Mouse (Mus musculus) kidney, adult 2 months (tissue): ENCODE measurements around the gene Arhgef10l. TPM values are rescaled to one million over a fixed set of nuclear protein-coding genes. Genes with fewer than 3 reads are reported as not detected.

Source experiments
- DNase-seq: peaks from one replicate; pipeline ENCODE4 v3.0.0; 2021
- H3K27ac ChIP-seq: fragments of 200-500 bp; 2 replicates; pipeline ENCODE4 v1.5.1; 2012; ENCODE audit warnings: low read depth, low read length, control low read depth, inconsistent platforms; ENCODE audit not compliant: insufficient read depth
- H3K27me3 ChIP-seq: fragments of 200-500 bp; replicated peaks from 2 replicates; pipeline ENCODE4 v1.6.1; 2012; ENCODE audit warnings: mild to moderate bottlenecking, moderate library complexity, low read length, inconsistent platforms; ENCODE audit not compliant: control insufficient read depth, insufficient read depth
- H3K36me3 ChIP-seq: fragments of 200-500 bp; 2 replicates; pipeline ENCODE4 v1.6.1; 2012; ENCODE audit warnings: mild to moderate bottlenecking, moderate library complexity, low read length, inconsistent platforms; ENCODE audit not compliant: control insufficient read depth, insufficient read depth
- H3K4me1 ChIP-seq: fragments of 200-500 bp; 2 replicates; pipeline ENCODE4 v1.6.1; 2011; ENCODE audit warnings: low read length; ENCODE audit not compliant: control insufficient read depth, insufficient read depth
- H3K4me3 ChIP-seq: fragments of 200-500 bp; 2 replicates; pipeline ENCODE4 v1.5.1; 2011; ENCODE audit warnings: mild to moderate bottlenecking, low read depth, low read length, control low read depth; ENCODE audit not compliant: insufficient read depth
- CTCF ChIP-seq: fragments of 200-500 bp; conservative IDR thresholded peaks from 2 replicates; pipeline ENCODE4 v1.5.1; 2011; ENCODE audit warnings: low read depth, mild to moderate bottlenecking, control low read depth, low read length, moderate library complexity, mixed read lengths; ENCODE audit not compliant: insufficient read depth, insufficient read length
- POLR2A ChIP-seq: fragments of 200-500 bp; IDR thresholded peaks from one replicate; pipeline ENCODE4 v1.6.1; 2011; ENCODE audit warnings: low read depth, low read length, control low read depth
- WGBS: fragments of 180-500 bp; shearing (Covaris S2); methylation state at CpG from one replicate; pipeline ENCODE4 v1.1.7; 2018; 5-methylcytosine and 5-hydroxymethylcytosine counted together
- polyA plus RNA-seq: library from polyadenylated mRNA; depleted of rRNA; stranded (reverse); fragments of >200 nt; gene quantifications from 2 replicates; pipeline ENCODE4 v1.2.3, GENCODE M21; 2012

Gene Arhgef10l
- polyA plus RNA-seq, 1 experiment: 42.0 TPM

DNA sequence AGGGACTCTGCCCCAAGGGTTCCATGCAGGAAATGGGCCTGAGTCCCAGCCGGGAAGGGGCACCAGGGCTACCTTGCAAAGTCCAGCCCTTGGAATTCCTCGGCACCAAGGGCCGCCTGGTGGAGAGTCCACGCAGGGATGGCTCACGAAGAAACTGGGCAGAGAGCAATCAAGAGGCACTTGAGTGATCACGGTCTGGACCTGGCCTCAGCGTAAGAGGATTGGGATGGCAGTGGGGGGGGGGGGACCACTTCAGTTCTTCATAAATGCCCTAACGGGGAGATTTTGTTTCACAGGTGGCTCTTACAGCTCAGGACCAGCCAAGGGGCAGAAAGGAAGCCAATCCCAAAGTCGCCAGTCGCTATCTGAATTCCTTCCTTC, 41.7 kb downstream of the Arhgef10l start:
- H3K4me3 ChIP-seq: no peak overlapping the region
- 39% methylated on average over 10 of the region's 10 CpGs for WGBS
- H3K27me3 ChIP-seq: no peaks in the 10 kb centered on the region
- DNase-seq: peak; percentile 86
- H3K36me3 ChIP-seq: no peaks in the 10 kb centered on the region
- H3K27ac ChIP-seq: peak overlapping the region; percentile 30
- TF ChIP-seq POLR2A (no peak), CTCF (no peak; the same call in 1 of the 2 replicates)
- H3K4me1 ChIP-seq: peaks cover 41% of the 10 kb centered on the region

DNA sequence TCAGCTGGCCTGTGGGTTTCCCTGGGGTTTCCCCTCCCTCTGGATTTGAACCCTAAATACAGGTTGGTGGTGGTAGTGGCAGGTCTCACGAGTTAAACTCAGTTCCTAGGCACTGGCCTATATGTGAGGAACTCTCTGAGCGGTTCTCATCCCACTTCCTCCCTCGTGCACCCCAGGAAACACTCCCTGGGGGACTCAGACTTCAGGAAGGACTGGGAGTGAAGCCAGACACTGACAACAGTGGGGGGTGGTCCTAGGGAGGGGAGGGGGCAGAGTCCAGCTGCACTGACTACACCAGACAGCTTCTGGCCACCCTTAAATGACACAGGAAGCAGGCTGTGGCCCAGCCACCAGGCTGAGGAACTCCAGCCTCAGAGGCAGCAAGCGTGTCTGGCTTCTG, 43.0 kb downstream of the Arhgef10l start:
- peaks cover 45% of the 10 kb centered on the region for H3K4me1 ChIP-seq
- H3K27ac ChIP-seq: peak overlapping the region; percentile 38
- no peaks in the 10 kb centered on the region for H3K27me3 ChIP-seq
- H3K36me3 ChIP-seq: no peaks in the 10 kb centered on the region
- WGBS: 39% methylated on average over 4 of the region's 4 CpGs
- DNase-seq: peak; percentile 59
- TF ChIP-seq CTCF (no peak), POLR2A (no peak)
- H3K4me3 ChIP-seq: no peak overlapping the region

DNA sequence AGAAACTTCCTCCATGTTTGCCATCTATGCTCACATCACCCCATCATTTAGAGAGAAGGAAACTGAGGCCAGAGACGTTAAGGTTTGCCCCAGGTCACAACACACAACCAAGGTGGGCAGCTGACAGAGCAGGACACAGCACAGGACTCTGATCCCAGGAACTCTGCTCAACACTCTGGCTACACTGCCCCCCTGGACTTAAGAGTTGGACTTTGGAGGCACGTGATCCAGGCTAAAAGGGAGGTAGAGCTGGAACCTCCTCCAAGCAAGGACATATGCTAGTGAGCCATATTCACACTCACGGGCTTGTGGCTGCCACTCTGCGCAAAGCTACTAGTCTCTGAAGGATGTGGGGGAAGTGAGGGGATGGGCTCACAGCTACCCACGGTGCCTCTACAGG, 45.3 kb downstream of the Arhgef10l start:
- Histone ChIP-seq H3K4me1 (peaks cover 55% of the 10 kb centered on the region), H3K27ac (peak overlapping the region; percentile 84)

DNA sequence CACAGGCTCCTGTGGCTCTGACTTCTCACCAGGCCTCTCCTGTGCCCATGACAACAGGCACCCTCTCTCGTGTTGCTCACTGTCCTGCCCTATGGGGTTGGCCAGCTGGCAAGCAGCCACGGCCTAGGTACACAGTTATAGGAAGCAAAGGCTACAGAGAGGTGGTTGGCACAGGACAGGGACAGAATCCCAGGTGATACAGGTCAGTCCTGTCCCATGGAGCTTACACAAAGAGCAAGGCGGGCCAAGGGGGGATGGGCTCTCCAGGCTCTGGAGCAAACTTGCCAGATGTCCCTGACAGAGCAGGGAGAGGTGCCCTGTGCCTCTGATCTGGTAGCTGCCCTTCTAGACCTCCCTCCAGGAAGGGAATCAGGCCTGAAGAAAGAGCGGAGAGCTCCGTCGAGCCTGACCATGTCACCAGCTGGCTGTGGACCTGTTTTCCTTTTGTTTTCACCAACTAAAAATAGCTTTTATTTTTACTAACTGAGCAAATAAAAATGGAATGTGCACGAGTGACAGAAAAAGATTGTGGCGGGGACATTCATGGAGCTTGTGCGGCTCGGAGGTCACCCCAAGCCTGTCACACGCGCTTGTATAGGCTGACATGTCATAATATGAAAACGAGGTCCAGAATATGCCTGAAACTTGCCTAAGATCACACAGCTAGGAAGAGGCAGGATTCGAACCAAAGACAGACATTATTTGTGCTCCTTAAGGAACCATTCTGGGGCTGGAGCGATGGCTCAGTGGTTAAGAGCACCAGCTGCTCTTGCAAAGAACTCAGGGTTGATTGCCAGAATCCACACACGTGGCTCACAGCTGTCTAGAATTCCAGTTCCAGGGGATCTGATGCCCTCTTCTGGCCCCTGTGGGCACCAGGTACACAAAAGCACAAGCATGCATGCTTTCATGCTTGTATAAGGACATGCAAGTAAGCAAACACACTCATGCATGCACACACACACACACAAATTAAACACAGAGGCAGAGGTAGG, 48.1 kb downstream of the Arhgef10l start:
- H3K4me1 ChIP-seq: peaks cover 33% of the 10 kb centered on the region
- TF ChIP-seq CTCF (peak; percentile 72), POLR2A (no peak)
- WGBS: 31% methylated on average over 16 of the region's 16 CpGs

More for the DNA sequence above, 45.3 kb downstream of the Arhgef10l start:
- Histone ChIP-seq H3K36me3 (no peaks in the 10 kb centered on the region), H3K4me3 (peak overlapping the region; percentile 43), H3K27me3 (no peaks in the 10 kb centered on the region)
- TF ChIP-seq CTCF: no peak
- TF ChIP-seq POLR2A: no peak
- 43% methylated on average over 5 of the region's 5 CpGs for WGBS
- peak; percentile 90 for DNase-seq

DNA sequence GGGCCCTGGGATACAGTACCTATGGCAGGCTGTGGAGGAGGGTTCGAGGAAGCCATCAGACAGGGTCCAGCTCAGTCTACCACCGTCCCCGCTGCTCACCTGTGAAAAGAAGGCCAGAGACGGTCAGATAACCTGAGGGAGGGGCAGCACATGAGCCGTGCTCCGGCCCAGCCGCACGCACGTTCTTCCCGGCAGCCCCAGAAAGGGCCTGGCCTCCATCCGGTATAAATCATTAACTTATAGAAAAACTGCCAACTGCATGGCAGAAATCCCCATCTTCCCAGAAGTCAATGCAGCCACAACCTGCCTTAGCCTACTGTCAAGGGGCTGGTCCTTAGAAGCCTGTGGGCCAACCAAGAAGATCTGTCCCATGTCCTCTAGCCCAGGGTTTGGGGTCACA, 48.9 kb downstream of the Arhgef10l start:
- peak; percentile 86 for DNase-seq
- no peak for TF ChIP-seq CTCF
- TF ChIP-seq POLR2A: no peak
- H3K27ac ChIP-seq: peak overlapping the region; percentile 49
- H3K27me3 ChIP-seq: no peaks in the 10 kb centered on the region
- no peaks in the 10 kb centered on the region for H3K36me3 ChIP-seq
- H3K4me1 ChIP-seq: peaks cover 30% of the 10 kb centered on the region
- peak overlapping the region; percentile 18; the same call in 1 of the 2 replicates for H3K4me3 ChIP-seq
- WGBS: 37% methylated on average over 11 of the region's 11 CpGs

More for the DNA sequence above, 48.1 kb downstream of the Arhgef10l start:
- Histone ChIP-seq H3K27ac (peak overlapping the region; percentile 48), H3K4me3 (no peak overlapping the region), H3K27me3 (no peaks in the 10 kb centered on the region), H3K36me3 (no peaks in the 10 kb centered on the region)
- peak; percentile 87 for DNase-seq

DNA sequence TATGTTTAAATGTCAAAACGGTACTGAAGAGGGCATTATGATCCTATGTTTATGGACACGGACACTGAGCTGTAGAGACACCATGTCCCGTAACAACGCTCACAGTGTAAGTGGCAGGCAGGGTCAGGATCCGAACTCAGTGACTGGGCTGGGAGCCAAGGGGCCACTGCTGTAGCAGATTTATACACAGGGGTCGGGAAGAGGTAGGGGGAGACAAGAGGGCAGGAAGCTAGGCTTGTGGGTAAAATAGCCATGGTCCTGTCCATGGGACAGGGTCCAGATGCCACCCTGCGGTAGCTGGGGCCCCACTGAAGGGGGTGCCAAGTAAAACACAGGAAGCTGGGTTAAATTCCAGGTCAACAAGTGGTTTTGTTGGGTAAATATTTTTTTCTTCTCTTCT, 49.6 kb downstream of the Arhgef10l start:
- Histone ChIP-seq H3K27me3 (no peaks in the 10 kb centered on the region), H3K27ac (peak overlapping the region; percentile 52), H3K4me3 (no peak overlapping the region), H3K4me1 (peaks cover 30% of the 10 kb centered on the region), H3K36me3 (no peaks in the 10 kb centered on the region)
- no peak for TF ChIP-seq POLR2A
- TF ChIP-seq CTCF: no peak
- WGBS: 26% methylated on average over 7 of the region's 7 CpGs
- DNase-seq: peak; percentile 62

DNA sequence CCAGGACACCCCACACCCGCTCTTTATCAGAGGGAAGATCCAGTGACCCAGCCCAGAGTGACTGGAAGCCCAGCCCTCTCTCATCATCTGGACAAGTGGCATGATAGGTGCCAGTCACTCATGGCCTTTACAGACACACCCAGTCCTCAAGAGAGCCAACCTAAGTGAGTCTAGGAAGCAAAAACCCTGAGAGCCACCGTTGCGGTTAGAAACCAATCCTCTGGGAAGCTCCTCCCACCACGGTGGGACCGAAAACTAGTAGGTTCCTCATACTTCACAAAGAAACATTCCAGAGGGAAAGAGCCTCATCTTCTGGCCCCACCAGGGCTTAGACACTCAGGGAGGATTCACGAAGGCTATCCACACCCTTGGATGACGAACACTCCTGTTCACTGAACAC, 50.0 kb downstream of the Arhgef10l start:
- no peak for DNase-seq
- no peaks in the 10 kb centered on the region for H3K36me3 ChIP-seq
- H3K27me3 ChIP-seq: no peaks in the 10 kb centered on the region
- WGBS: 45% methylated on average over 7 of the region's 7 CpGs
- H3K27ac ChIP-seq: peak overlapping the region; percentile 52
- no peak overlapping the region for H3K4me3 ChIP-seq
- peaks cover 29% of the 10 kb centered on the region for H3K4me1 ChIP-seq
- TF ChIP-seq POLR2A (no peak), CTCF (no peak)
